Mouse (Mus musculus) c-Kit-positive CD71-positive TER-119-positive erythroid progenitor cells, embryonic 14.5 days (primary cell): ENCODE measurements around the gene Espl1.

ENCODE experiments used
- DNase-seq: peaks from one replicate; pipeline ENCODE4 v3.0.0-alpha.2; 2013; ENCODE audit warnings: low spot score

The Espl1 gene

DNA sequence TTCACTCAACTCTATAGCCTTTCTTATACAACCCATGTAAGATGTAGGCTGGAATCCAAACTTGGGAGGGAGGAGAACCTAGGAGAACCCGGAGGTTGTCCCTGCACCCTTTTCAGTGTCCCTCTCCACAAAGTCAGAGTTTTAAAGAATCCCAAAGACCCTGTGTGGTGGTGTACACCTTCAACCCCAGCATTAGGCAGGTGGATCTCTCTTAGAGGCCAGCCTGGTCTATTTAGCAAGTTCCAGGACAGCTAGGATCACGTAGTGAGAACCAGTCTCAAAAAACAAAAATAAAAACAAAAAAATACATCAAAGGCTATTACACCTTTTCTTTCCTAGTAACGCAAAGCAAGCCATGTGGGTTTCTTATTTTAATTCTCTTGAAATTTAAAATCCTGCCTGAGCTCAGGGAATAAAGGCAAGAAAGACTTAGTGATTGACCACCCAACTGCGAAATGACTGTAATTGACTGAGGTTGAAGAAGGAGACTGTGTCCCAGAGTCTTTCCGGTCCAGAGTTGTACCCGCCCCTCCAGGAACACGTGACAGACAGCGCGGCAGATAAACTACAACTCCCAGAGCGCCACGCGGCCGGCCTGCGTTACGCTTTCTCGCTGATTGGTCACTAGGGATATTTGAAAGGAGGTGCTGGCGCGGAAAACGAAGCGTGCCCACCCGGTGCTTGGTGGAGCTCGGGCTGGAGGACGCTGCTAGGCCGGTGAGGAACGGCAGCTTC is at the start of gene Espl1:
Espl1 (plus strand) TSS at position 634 of the 735 bp plus-strand sequence.
- DNase-seq = peak; percentile 94

DNA sequence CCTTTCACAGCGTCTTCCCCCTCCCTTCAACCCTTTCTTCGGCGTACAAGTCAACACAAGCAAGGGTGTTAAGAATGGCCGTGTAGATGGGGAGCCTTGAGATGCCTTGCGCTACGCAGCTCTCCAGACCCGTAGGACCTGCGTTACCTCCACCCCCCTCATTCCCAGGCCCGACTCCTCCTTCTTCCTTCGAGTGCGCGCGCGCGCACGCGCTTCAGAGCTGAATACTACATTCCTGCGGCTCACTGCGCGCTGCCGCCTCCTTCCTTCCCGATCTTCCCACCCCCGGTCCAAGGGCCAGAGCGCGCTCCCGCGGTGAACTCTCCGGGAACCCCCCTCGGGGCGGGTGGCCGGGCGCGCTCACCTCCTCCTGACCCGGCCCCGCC is 49.2 kb upstream of the Espl1 start:
- no peak for DNase-seq

DNA sequence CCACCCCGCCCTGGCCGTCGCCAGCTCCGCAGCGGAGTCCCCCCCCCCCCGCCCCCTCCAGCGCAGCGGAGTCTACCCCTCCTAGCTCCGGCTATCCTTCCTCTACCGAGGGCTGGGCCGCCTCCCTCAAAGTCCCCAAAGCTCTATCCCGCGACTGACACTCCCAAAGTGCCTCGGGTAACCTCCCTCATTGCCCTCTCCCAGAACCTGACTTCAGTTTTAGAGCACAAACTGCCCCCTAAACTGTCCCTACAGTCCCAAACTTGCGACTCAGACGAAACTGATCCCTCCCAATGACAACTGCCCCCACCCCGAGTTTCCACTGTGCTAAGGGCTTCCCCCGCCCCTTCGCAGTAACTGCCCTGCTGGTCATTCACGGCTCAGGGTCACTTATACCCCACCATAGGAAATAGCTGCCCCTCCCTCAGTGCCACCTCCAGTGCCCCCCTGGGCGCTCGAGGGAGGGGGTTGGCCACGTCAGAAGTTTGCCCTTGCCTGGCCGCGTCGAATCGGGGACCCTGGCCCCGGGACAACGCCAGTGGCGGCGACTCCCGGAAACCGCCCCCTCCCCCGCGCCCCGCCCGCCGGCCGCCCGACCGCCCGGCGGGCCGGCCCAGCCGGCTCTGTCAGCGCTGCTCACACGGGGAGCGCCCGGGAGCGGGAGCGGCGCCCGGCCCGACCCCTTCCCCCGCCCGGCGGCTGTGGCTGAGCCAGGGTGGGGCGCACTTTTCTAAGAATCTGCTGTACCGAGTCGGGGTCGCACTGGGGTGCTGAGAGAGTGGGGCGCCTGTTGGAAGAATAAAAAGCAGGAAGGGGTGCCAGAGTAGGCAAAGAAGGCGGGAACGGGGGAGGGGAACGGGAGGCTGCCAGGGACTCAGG is 48.6 kb upstream of the Espl1 start:
- no peak for DNase-seq

DNA sequence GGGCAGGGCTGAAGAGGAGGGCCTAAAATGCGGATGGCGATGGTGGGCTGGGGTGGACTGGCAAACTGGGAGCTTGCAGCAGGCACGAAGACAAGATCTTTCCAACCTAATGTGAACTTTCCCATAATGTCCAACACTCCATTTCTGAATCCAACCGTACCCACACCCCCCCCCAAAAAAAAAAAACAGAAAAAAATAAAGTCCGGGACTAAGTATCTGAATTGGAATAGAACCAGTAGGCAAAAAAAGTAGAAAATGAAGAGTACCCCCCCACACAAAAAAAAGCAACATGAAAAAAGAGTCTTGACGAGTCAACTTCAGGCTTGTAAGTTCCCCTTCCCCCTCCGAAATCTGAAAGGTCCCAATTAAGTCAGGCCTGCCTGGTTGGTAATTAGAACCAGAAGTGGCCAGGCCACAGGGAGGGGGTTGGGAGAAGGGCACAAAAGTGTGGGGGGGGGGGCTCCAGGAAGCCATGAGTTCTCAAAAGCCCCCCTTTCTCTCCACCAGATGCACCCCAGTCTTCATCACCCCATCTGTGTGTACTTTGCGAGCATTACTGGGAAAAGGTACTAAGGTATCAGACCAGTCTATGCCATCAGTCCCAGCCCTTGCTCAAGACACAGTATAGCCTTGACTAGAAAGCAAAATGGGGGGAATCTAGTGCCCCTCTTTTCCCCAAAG is 47.8 kb upstream of the Espl1 start:
- DNase-seq = no peak

DNA sequence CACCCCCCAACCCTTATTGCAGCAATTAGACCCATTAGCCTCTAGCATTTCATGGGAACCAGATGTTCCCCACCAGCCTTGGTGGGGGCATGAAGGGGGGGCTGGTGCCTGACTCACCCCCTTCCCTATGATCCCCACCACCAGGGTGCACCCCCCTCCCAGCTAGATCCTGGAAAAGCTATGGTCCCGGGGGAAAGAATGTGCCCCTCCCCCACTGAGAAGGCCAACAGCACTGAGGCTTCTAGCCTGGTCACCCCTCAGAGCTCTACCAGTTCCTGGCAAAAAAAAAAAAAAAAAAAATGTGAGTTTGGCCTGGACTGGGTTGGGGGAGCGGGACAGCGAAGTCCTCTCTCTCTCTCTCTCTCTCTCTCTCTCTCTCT is 47.3 kb upstream of the Espl1 start:
- no peak for DNase-seq

DNA sequence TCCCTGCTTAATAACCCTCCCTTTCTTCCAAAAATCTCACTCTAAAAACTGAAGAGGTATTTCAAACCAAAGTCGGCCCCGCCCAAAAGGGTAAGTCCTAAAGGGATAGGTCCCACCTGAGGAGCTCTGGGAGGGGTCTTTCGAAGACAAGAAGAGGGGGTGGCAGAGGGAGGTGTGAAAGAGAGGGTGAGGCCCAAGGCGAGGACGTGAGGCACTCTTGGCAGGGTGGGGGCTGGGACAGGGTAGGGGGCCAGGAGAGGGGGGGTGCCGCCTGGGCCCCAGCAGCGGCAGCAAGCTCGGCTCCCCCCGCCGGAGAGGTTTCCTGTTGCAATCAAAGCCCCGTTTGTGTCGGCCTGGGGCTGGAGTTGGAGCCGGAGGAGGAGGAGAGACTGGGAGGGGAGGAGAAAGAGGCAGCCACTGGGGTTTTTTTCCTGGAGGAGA is 46.8 kb upstream of the Espl1 start:
- DNase-seq = no peak

DNA sequence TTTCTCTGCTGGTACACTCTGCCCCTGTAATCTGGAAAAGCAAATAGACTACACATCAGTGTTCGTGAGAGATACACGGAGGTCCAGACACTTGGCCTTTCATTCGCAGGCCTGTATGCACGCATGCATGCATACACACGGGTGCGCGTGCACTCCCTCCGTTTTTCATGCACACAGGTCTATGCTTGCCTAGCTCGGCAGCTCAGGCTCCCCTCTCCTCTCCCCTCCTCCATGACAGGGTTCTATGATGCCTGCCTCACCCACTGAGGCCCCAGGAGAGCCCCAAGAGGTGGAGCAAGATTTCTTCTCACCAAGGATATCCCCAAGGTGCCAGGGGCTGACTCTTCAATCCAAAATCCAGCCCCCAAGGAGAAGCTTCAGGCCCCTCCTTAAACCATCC is 46.1 kb upstream of the Espl1 start:
- no peak for DNase-seq

DNA sequence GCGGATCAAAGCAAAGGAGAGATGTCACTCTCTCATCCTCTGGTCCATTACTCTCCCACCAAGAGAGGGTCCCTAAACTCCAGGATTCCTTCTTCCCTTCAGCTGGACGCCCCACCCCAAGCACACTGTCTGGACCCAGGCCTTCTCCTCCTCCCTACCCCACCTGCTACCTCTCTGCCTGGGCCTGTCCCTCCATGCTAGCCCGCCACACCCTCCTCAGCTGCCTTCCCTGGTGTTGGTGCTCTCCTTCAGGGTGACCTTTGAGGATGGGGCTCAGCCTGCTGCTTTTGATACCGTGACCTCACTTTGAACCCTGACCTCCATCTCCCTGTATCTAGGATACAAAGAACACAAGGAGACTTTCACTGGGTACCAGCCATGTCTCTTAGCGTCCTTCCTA is 45.5 kb upstream of the Espl1 start:
- DNase-seq = no peak

DNA sequence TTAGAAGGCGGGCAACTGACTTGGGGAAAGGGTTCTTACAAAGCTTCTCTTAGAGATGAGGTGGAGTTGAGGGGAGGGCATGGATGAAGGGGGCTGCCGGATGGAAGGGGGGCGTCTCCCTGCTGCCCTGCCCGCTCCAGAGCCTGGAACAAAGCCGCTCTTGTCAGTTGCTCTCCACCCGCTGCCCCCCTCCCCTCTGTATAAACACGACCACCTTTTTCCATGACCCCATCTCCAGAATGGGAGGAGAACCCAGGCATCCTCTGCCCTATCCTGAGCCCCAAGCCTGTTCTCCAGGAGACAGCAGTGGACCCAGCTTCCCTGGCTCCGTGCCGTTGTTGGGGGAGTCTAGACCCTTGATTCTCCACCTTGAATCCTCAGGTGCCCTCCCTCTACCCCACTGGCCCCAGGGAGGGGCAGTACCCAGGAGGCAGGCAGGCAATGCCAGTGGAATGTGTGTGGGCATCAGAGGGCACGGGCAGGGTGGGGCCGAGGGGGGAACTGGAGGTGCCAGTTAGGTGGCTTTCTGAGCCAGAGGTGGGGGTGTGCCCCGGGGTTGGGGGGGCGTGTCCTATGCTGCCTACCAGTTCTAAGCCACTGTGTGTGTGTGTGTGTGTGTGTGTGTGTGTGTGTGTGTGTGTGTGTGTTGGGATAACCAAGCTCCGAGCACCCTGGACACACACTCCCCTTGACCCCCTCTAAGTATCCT is 40.4 kb upstream of the Espl1 start:
- DNase-seq = no peak

DNA sequence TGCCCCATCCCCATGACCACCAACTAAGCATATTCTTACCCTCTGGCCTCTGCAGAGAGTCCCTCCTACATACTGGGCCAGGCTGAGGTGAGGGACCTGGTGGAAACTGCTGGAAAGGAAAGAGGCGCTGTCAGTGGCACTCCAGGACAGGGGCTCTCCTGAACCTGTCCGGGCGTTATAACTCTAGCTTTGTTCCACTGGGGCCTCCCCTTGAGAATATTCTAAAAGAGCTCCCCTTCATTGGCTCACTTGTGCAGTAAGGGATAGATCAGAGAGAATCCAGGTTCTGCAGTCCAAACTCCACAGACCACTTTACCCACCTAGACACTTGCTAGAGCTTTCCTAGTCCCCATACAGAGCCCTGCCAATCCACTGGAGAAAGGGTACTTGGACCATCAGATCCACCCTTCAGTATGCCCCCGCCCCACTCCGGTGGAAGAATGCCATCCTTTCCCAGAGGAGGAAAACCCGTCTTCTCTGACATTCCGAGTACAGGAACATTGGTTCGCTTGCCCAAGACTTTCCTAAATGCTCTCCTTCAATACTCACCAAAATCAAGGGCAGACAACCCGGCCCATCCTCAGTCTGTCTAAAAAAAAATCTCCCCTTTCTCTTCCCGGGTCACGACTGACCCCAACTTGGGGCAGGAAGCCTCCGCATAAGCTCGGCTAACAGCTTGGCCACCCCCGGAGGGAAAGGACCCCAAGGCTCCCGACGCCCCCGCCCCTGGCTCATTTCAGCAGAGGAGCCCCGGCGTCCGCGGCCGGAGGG is 39.5 kb upstream of the Espl1 start:
- DNase-seq = no peak

DNA sequence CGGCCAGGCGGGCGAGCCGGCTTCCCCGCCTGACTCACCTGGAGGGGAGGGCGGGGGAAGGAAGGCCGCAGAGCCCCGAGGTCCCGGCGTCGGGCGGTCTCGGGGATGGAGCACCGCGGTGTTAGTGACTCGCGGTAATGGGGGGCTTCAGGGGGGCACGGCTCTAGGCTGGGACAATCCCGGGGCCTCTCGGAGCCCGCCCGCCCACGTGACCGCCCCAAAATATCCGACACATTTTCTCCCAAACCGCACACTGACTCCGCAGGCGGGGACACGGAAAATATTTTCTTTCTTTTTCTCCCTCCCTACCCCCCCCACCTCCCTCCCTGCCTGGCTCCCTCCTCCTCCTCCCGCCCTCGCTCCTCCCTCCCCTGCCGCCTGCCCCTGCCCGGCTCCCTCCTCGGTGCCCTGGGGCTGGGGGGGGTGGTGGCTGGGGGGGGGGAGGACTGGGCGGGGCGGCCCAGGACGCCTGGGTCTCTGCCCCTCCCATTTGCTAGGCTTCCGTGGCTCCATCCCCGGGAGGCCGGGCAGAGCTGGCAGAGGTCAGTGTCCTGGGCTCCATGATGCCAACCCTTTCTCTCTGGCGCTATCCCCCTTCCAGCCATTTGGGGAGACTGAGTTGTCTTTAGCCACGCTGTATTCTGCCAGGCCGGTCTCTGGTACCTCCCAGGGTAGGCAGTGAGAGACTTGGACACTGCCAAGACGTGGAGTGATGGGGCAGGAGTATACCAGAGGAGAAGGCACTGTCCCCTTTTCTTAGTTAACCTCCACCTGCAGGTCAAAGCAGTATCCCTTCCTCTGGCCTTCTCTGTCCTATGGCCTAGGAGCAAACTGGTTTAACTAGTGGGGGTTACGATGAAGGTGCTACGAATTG is 38.6 kb upstream of the Espl1 start, which contains the start of gene Rarg:
Rarg (minus strand) TSS at position 316 of the 874 bp plus-strand sequence.
- DNase-seq = no peak

DNA sequence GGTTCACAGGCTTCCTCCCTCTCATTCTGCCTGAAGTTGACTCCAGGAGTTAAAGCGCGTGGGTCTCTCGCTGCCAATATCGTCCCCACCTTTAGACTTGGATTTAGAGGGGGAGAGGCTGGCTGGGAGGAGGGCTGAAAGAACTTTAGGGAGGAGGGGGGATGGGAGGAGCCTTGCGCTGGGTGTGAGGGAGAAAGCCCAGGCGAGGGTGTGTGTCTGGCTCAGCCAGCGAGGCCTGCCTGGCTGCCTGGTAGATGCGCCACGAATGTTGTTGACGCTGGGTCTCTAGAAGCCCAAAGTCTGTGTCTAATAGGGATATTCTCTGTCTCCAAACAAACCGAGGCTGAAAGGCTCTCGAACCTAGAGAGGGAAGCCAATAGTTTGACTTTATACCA is 38.0 kb upstream of the Espl1 start:
- DNase-seq = no peak

DNA sequence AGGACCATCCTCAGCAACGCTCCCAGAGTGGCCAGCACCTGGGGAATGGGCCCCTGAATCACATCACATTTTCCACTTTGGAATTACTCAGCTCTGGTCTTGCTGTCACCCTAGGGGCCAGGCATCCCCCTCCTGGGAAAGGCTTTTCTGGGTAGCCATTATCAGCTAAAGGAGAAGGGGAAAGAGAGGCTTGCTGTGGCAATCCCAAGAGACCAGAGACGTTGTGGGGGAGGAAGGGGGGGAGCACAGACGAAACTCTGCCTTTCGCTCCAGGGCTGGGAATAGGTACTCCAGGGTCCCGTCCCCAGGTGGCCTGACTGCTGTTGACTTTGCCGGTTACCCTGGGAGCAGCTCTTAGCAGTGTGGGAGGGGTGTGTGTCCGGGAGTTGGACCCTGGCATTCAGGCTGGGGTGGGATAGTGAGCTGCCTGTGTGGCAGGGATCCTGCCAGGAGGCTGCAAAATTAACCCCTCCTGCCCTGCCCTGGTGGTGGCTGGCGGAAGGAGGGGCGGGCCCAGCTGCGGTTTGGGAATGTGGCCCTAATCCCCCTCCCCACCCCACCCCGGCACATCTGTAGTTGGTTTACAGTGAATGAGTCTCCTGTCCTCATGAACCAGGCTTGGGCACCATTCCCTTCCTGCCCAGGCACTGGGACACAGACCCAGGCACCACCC is 37.3 kb upstream of the Espl1 start:
- no peak for DNase-seq

DNA sequence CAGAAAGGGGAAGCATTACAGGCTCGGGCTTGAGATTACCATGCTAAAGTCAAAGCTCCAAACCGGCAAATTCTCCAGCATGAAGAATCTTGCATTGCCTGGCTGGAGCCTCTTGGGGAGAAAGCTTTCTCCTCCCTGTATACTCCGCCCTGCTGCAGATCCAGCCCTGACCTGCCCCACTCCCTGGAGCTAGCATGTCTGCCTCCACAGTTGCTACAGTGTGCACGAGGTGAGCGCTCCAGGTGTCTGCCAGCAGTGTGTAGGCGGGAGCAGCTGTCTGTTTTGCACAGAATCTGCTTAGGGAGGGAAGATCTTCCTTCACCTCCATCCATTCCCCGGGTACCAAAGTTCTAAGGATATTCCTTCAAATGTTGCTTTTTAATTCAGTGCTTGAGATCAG is 33.5 kb upstream of the Espl1 start:
- no peak for DNase-seq

DNA sequence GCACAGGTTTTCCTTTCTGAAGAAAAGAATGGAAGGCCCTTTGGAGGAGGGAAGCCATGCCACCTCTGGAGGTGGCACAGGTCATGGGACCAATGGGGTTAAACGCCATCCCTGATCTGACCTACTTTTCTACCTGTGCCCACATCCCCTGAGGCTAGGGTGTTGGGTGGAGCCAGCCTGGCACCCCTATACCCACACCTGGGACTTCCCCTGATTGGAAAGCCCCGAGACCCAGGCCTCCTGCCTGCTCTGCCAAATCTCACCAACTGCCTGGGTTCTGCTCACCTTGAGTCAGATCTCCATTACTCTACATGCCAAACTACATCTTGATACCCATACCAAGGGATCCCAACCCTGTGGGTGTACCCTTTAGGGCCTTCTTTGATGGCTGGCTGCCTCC is 33.0 kb upstream of the Espl1 start:
- DNase-seq = no peak

DNA sequence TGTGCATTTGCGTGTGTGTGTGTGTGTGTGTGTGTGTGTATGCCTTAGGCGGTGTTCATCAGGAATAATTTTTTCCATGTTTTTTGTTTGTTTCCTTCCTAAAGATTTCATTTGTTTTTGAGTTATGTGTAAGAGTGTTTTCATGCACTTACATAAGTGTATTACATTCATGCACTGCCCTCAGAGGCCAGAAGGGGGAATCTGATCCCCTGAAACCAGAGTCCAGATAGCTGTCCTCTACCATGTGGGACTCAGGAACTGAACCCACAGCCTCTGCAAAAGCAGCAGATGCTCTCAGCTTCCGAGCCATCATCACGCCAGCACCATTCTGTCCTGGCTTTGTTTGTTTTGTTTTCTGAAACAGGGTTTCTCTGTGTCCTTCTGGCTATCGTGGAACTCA is 30.5 kb upstream of the Espl1 start:
- no peak for DNase-seq

DNA sequence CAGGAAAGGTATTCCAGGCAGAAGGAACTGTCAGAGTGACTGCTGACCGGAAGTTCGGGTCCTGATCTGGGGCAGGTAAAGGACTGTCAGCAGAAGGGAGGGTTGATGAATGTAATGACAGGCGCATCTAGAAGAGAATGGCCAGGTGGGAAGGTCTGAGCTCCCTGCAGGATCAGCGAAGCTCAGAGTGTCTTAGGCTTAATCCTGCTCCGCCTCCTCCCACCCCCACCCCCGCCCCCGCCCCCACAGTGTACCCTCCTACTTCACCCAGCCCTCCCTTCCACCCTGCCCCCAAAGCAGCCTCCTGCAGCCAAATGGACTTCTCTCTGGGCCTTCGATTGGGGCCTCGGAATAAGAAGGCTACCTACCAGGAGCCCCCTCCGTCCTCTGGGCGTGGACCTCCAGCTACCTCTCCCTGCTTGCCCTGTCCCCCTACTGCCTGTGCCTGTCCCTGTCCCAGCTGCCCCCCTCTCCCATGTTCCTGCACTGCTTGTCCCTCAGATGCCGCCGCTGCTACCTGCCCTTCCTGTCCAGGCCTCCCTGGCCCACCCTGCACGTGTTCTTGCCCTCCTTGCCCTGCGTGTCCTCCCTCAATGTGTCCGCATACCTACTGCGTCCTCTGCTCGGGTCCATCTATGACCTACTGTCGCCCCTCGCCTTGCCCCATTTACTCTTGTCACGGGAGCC is 25.6 kb upstream of the Espl1 start, which contains the start of gene Gm9918:
Gm9918 (plus strand) TSS at position 290 of the 687 bp plus-strand sequence.
- DNase-seq = no peak

DNA sequence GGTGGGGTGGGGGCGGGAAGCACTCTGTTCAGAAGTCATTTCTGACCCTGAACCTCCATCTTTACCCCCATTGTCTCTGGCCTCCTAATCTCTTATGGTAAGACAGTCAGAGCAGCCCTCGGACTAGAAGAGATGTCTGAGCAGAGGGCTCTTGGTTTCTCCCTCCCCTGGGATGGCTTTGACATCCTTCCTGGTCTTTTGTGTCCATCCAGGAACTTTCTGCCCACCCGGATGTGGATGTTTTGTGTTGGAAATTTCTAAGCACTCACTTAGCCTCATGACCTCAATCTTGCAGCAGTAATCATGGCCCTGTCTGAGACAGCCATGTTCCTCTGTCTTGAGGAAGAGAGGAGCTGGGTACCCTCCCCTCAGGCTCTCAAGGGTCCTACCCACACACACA is 24.6 kb upstream of the Espl1 start:
- DNase-seq = no peak
